Mouse (Mus musculus) liver (tissue): ENCODE data around the gene Islr.

Experiments
- DNase-seq: peaks from one replicate; pipeline ENCODE4 v3.0.0-alpha.2; 2020; ENCODE audit warnings: mixed read lengths

Islr gene

GRCm38 (mm10) chr9:58220218-58220903, 16.3 kb upstream of the Islr start:
- peak; percentile 64 for DNase-seq

GRCm38 (mm10) chr9:58218539-58218938, 14.4 kb upstream of the Islr start:
- no peak for DNase-seq

GRCm38 (mm10) chr9:58216402-58216801, 12.3 kb upstream of the Islr start:
- peak; percentile 68 for DNase-seq

GRCm38 (mm10) chr9:58214519-58215180, 10.5 kb upstream of the Islr start:
- DNase-seq = peak; percentile 77

GRCm38 (mm10) chr9:58213865-58214264, 9.8 kb upstream of the Islr start:
- peak; percentile 81 for DNase-seq

- peak; percentile 55 for DNase-seq
These were observed 9.3 kb upstream of the Islr start for GRCm38 (mm10) chr9:58213377-58213776.

- DNase-seq = no peak
These were observed 6.2 kb upstream of the Islr start for GRCm38 (mm10) chr9:58210304-58210627.

- DNase-seq = no peak
These were observed 5.6 kb upstream of the Islr start for GRCm38 (mm10) chr9:58209462-58210303.

GRCm38 (mm10) chr9:58206013-58206412, 1.9 kb upstream of the Islr start:
- no peak for DNase-seq

- peak; percentile 91 for DNase-seq
These were observed 418 bp upstream of the Islr start for GRCm38 (mm10) chr9:58204448-58205000.

- DNase-seq = no peak
These were observed 1.2 kb downstream of the Islr start for GRCm38 (mm10) chr9:58202676-58203453.

- DNase-seq = no peak
These were observed 2.1 kb downstream of the Islr start for GRCm38 (mm10) chr9:58201861-58202549.

- no peak for DNase-seq
These were observed 2.8 kb downstream of the Islr start for GRCm38 (mm10) chr9:58201091-58201842.

GRCm38 (mm10) chr9:58200270-58201090, 3.6 kb downstream of the Islr start:
- no peak for DNase-seq

- no peak for DNase-seq
These were observed 4.5 kb downstream of the Islr start for GRCm38 (mm10) chr9:58199381-58200269.

GRCm38 (mm10) chr9:58198801-58199371, 5.2 kb downstream of the Islr start:
- no peak for DNase-seq

GRCm38 (mm10) chr9:58197781-58198701, 6.1 kb downstream of the Islr start:
- peak; percentile 51 for DNase-seq
